Mouse (Mus musculus) CH12.LX (cell line): ENCODE data around the gene 1110059E24Rik. TPM values are rescaled to one million over a fixed set of nuclear protein-coding genes. Genes with fewer than 3 reads are reported as not detected.
A peak's percentile ranks its signal among the peaks of the same experiment; 100 is the strongest.

Experiments
- DNase-seq: peaks from one replicate; pipeline ENCODE4 v3.0.0-alpha.2; 2013; ENCODE audit errors: extremely low read depth
- H3K27ac ChIP-seq: 2 replicates; pipeline ENCODE4 v1.5.1; 2012; ENCODE audit warnings: low read depth, mild to moderate bottlenecking, control low read depth, moderate library complexity; ENCODE audit not compliant: insufficient read depth
- H3K27me3 ChIP-seq: replicated peaks from 2 replicates; pipeline ENCODE3; 2012; ENCODE audit warnings: inconsistent platforms
- H3K36me3 ChIP-seq, 2 experiments: replicated peaks in 1 of 2; 2 replicates each; pipeline versions ENCODE3 to v1.6.1; 2012; ENCODE audit warnings: inconsistent platforms in 1 of 2, low read length in 1 of 2, mild to moderate bottlenecking in 1 of 2, mixed read lengths in 1 of 2, moderate library complexity in 1 of 2; ENCODE audit not compliant: control insufficient read depth in 1 of 2, insufficient read depth in 1 of 2
- H3K4me1 ChIP-seq, 2 experiments: 2 replicates each; pipeline ENCODE4 v1.6.1; 2012; ENCODE audit warnings: inconsistent platforms in 1 of 2, moderate library complexity in 1 of 2; ENCODE audit not compliant: insufficient read depth in 2 of 2, control insufficient read depth in 1 of 2
- H3K4me2 ChIP-seq: 2 replicates; pipeline ENCODE4 v1.6.1; 2012; ENCODE audit warnings: low read depth, mild to moderate bottlenecking, control low read depth; ENCODE audit not compliant: poor library complexity, insufficient read depth, severe bottlenecking
- H3K4me3 ChIP-seq, 3 experiments: fragments of 150-350 bp in 1 of 3; sonication (generic) in 1 of 3; replicated peaks in 1 of 3; 2 replicates each; pipeline versions ENCODE3 to v1.5.1; 2011 to 2012; ENCODE audit warnings: low read depth in 2 of 3, low read length in 2 of 3, mild to moderate bottlenecking in 2 of 3, moderate library complexity in 2 of 3, control low read depth in 1 of 3, improper control_type of control experiment in 1 of 3, inconsistent platforms in 1 of 3, mixed read lengths in 1 of 3; ENCODE audit not compliant: poor library complexity in 1 of 3
- H3K79me2 ChIP-seq: replicated peaks from 2 replicates; pipeline ENCODE4 v1.6.1; 2012; ENCODE audit warnings: mild to moderate bottlenecking, moderate library complexity; ENCODE audit not compliant: control insufficient read depth, poor library complexity, insufficient read depth, severe bottlenecking; ENCODE audit errors: extremely low read depth
- H3K9ac ChIP-seq: 2 replicates; pipeline ENCODE4 v1.6.1; 2012; ENCODE audit warnings: low read depth, mild to moderate bottlenecking, control low read depth, moderate library complexity; ENCODE audit not compliant: insufficient read depth
- H3K9me3 ChIP-seq: replicated peaks from 2 replicates; pipeline ENCODE3; 2012; ENCODE audit warnings: low read length, inconsistent platforms, mixed read lengths
- BHLHE40 ChIP-seq: IDR thresholded peaks from 2 replicates; pipeline ENCODE4 v1.6.1; 2011; ENCODE audit warnings: mild to moderate bottlenecking, low read depth, low read length, improper control_type of control experiment
- CTCF ChIP-seq, 2 experiments: IDR thresholded peaks in 1 of 2; conservative IDR thresholded peaks in 1 of 2; 2 replicates each; pipeline ENCODE4 v1.5.1; 2011 to 2012; ENCODE audit warnings: low read depth in 2 of 2, low read length in 2 of 2, improper control_type of control experiment in 1 of 2, inconsistent platforms in 1 of 2, mild to moderate bottlenecking in 1 of 2, moderate library complexity in 1 of 2
- EP300 ChIP-seq: IDR thresholded peaks from 2 replicates; pipeline ENCODE4 v1.6.1; 2011; ENCODE audit warnings: low read length, improper control_type of control experiment
- GABPA ChIP-seq: IDR thresholded peaks from 2 replicates; pipeline ENCODE4 v1.6.1; 2012; ENCODE audit warnings: low read depth, low read length, improper control_type of control experiment, inconsistent platforms; ENCODE audit not compliant: insufficient replicate concordance
- HCFC1 ChIP-seq: IDR thresholded peaks from 2 replicates; pipeline ENCODE4 v1.6.1; 2012; ENCODE audit warnings: low read depth, mild to moderate bottlenecking, inconsistent platforms, low read length, improper control_type of control experiment
- JUND ChIP-seq: conservative IDR thresholded peaks from 2 replicates; pipeline ENCODE4 v1.6.1; 2011; ENCODE audit warnings: low read depth, low read length, improper control_type of control experiment
- MAFK ChIP-seq: IDR thresholded peaks from 2 replicates; pipeline ENCODE4 v1.6.1; 2011; ENCODE audit warnings: low read length, improper control_type of control experiment; ENCODE audit not compliant: insufficient replicate concordance
- MAZ ChIP-seq: IDR thresholded peaks from 2 replicates; pipeline ENCODE4 v1.6.1; 2012; ENCODE audit warnings: low read depth, mild to moderate bottlenecking, inconsistent platforms, low read length, improper control_type of control experiment, moderate library complexity
- NRF1 ChIP-seq: IDR thresholded peaks from 2 replicates; pipeline ENCODE4 v1.6.1; 2014; ENCODE audit warnings: low read depth, mild to moderate bottlenecking, inconsistent platforms, low read length, improper control_type of control experiment, moderate library complexity
- PAX5 ChIP-seq: IDR thresholded peaks from 2 replicates; pipeline ENCODE4 v1.6.1; 2012; ENCODE audit warnings: low read length, inconsistent platforms, mixed read lengths
- POLR2AphosphoS2 ChIP-seq: IDR thresholded peaks from 2 replicates; pipeline ENCODE4 v1.6.1; 2011; ENCODE audit warnings: low read depth, low read length, improper control_type of control experiment
- RAD21 ChIP-seq: IDR thresholded peaks from 2 replicates; pipeline ENCODE4 v1.6.1; 2011; ENCODE audit warnings: low read depth, mild to moderate bottlenecking, low read length, improper control_type of control experiment, moderate library complexity
- RCOR1 ChIP-seq: conservative IDR thresholded peaks from 2 replicates; pipeline ENCODE4 v1.6.1; 2012; ENCODE audit warnings: low read depth, mild to moderate bottlenecking, inconsistent platforms, low read length, improper control_type of control experiment
- SIN3A ChIP-seq: IDR thresholded peaks from 2 replicates; pipeline ENCODE4 v1.6.1; 2012; ENCODE audit warnings: low read length, improper control_type of control experiment, inconsistent platforms
- SMC3 ChIP-seq: IDR thresholded peaks from 2 replicates; pipeline ENCODE4 v1.6.1; 2011; ENCODE audit warnings: low read depth, low read length, improper control_type of control experiment
- TCF12 ChIP-seq: IDR thresholded peaks from 2 replicates; pipeline ENCODE4 v1.6.1; 2014; ENCODE audit warnings: low read depth, mild to moderate bottlenecking, inconsistent platforms, low read length, improper control_type of control experiment
- USF2 ChIP-seq: conservative IDR thresholded peaks from 2 replicates; pipeline ENCODE4 v1.6.1; 2011; ENCODE audit warnings: low read depth, low read length, improper control_type of control experiment
- ZC3H11A ChIP-seq: IDR thresholded peaks from 2 replicates; pipeline ENCODE4 v1.6.1; 2012; ENCODE audit warnings: low read depth, mild to moderate bottlenecking, inconsistent platforms, low read length, improper control_type of control experiment
- ZMIZ1 ChIP-seq: IDR thresholded peaks from 2 replicates; pipeline ENCODE4 v1.6.1; 2012; ENCODE audit warnings: low read depth, mild to moderate bottlenecking, inconsistent platforms, low read length, improper control_type of control experiment
- dilution Hi-C: fragments of 300-500 bp; cut with MboI; formaldehyde crosslinking; loops from 2 replicates; pipeline ENCODE4 v1.14.3; 2020; ENCODE audit warnings: low sequenced_read_pairs; ENCODE audit not compliant: extremely low pct_unique_long_range_greater_than_20kb, extremely low pct_ligation_motif_present
- in situ Hi-C: fragments of 300-500 bp; cut with MboI; formaldehyde crosslinking; loops from 3 replicates; pipeline ENCODE4 v1.14.3; 2019; ENCODE audit warnings: low sequenced_read_pairs, low pct_ligation_motif_present, low pct_unique_long_range_greater_than_20kb, mixed read lengths
- polyA plus RNA-seq: library from polyadenylated mRNA; unstranded; fragments of >175 nt; gene quantifications from 2 replicates; pipeline ENCODE4 v1.2.1, GENCODE M21; 2012; ENCODE audit warnings: low read depth; ENCODE audit not compliant: insufficient read length
- total RNA-seq, 2 experiments: library from RNA; depleted of rRNA; stranded (reverse); fragments of 300-350 nt in 1 of 2; fragments of >200 nt in 1 of 2; gene quantifications; 2 replicates each; pipeline ENCODE4 v1.2.3; 2012 to 2014

Gene 1110059E24Rik
- total and polyA plus RNA-seq, 3 experiments, result 25.5 to 106 (median 38.8) TPM

GRCm38 (mm10) chr19:21586546-21586945 is 66.2 kb downstream of the 1110059E24Rik start:
- in situ Hi-C loops, result no loop called here

GRCm38 (mm10) chr19:21585868-21586267 is 66.9 kb downstream of the 1110059E24Rik start:
- TF ChIP-seq JUND (no peak), EP300 (peak; percentile 20; the same call in 1 of the 2 replicates), TCF12 (peak; percentile 50; the same call in 1 of the 2 replicates)
- TF ChIP-seq, all 38 proteins: peak for 2
- Histone ChIP-seq H3K79me2 (no peaks in the 10 kb centered on the region), H3K4me2 (no peak overlapping the region), H3K4me3 (no peak overlapping the region), H3K4me1 (peaks cover 10 to 52% of the 10 kb centered on the region in 2 experiments), H3K9ac (no peak overlapping the region), H3K27me3 (no peaks in the 10 kb centered on the region), H3K27ac (no peak overlapping the region), H3K9me3 (no peaks in the 10 kb centered on the region), H3K36me3 (peaks cover 0 to 2% of the 10 kb centered on the region in 2 experiments)
- dilution Hi-C loops (no loop called here), in situ Hi-C loops (no loop called here)
- DNase-seq, result no peak

More at GRCm38 (mm10) chr19:21586546-21586945, 66.2 kb downstream of the 1110059E24Rik start:
- no peaks in the 10 kb centered on the region for H3K9me3 ChIP-seq
- DNase-seq, result no peak
- H3K27me3 ChIP-seq, result no peaks in the 10 kb centered on the region
- peaks cover 10 to 52% of the 10 kb centered on the region in 2 experiments for H3K4me1 ChIP-seq
- no peak overlapping the region for H3K27ac ChIP-seq
- H3K4me3 ChIP-seq, result no peak overlapping the region
- dilution Hi-C loops, result no loop called here
- H3K36me3 ChIP-seq, result peaks cover 0 to 5% of the 10 kb centered on the region in 2 experiments
- H3K79me2 ChIP-seq, result no peaks in the 10 kb centered on the region
- no peak overlapping the region for H3K4me2 ChIP-seq
- no peak overlapping the region for H3K9ac ChIP-seq
- TF ChIP-seq CTCF (conservative IDR thresholded peaks at IDR 0.05 in 1 of 2, IDR thresholded peaks at IDR 0.05 in 1 of 2; ENCODE audit: low read depth in 2 of 2, low read length in 2 of 2), result no peak
- TF ChIP-seq PAX5, result no peak
- TF ChIP-seq EP300, result no peak
- no peak for TF ChIP-seq USF2
- no peak for TF ChIP-seq SMC3
- TF ChIP-seq NRF1, result no peak
- TF ChIP-seq MAZ, result no peak
- no peak for TF ChIP-seq POLR2AphosphoS2
- no peak for TF ChIP-seq HCFC1
- TF ChIP-seq BHLHE40, result no peak
- no peak for TF ChIP-seq GABPA
- TF ChIP-seq ZMIZ1, result no peak
- TF ChIP-seq TCF12, result no peak
- TF ChIP-seq SIN3A, result no peak
- no peak for TF ChIP-seq MAFK
- TF ChIP-seq RAD21, result no peak
- no peak for TF ChIP-seq ZC3H11A
- no peak for TF ChIP-seq RCOR1
